9 mouse cellular contexts compared by ENCODE assay signal in genomic region chr16:35139873-35140619, GRCm38 (mm10). TPM values are rescaled to one million over a fixed set of nuclear protein-coding genes. Genes with fewer than 3 reads are reported as not detected.
DNase-seq lines count a peak whose midpoint lies in the region; ATAC-seq lines count a peak whose summit lies in the region.
"Had no signal": no experiment of that assay in that cellular context is flagged by ENCODE, and none has a peak within 500 bp of the region (broad histone marks: within the 10 kb centered on the region; RNA-seq: fewer than 3 reads in every experiment).

No protein-coding gene starts in this region.

- peak overlapping the region; percentile 60 for H3K27ac ChIP-seq in forebrain, embryonic 15.5 days (replicated peaks)
- peak overlapping the region; percentile 73 for H3K27ac ChIP-seq in midbrain, embryonic 12.5 days (replicated peaks)
- H3K27ac ChIP-seq: heart, adult 2 months had no signal

- no peak overlapping the region for H3K4me3 ChIP-seq in forebrain, embryonic 15.5 days
- H3K4me3 ChIP-seq in midbrain, embryonic 12.5 days, result no peak overlapping the region; the same call in 1 of the 2 replicates
- H3K4me3 ChIP-seq: heart, adult 2 months had no signal

- no peak overlapping the region for H3K9ac ChIP-seq in forebrain, embryonic 15.5 days (replicated peaks)
- H3K9ac ChIP-seq in midbrain, embryonic 12.5 days (replicated peaks), result 0 out of 2 replicates have a peak overlapping the region, but pooled peaks have one; percentile 2

- WGBS in forebrain, embryonic 15.5 days, result 13% methylated on average over 11 of the region's 11 CpGs
- WGBS in midbrain, embryonic 12.5 days, result 11% methylated on average over 11 of the region's 11 CpGs

- H3K27me3 ChIP-seq in forebrain, embryonic 15.5 days, result no peaks in the 10 kb centered on the region
- peaks cover 9% of the 10 kb centered on the region; the same call in 1 of the 2 replicates for H3K27me3 ChIP-seq in midbrain, embryonic 12.5 days

- ATAC-seq in cerebellum, adult (ENCODE audit: insufficient number of reproducible peaks, low FRiP score, low TSS enrichment), result peak; percentile 72
- ATAC-seq in forebrain, embryonic 15.5 days (replicated peaks), result peak; percentile 88
- peak; percentile 88 for ATAC-seq in midbrain, embryonic 12.5 days (ENCODE audit: low FRiP score, low read depth)

- peak overlapping the region; percentile 12 for H3K4me2 ChIP-seq in forebrain, embryonic 15.5 days (replicated peaks)
- H3K4me2 ChIP-seq in midbrain, embryonic 12.5 days (replicated peaks), result peak overlapping the region; percentile 42

- no peaks in the 10 kb centered on the region for H3K9me3 ChIP-seq in forebrain, embryonic 15.5 days
- no peaks in the 10 kb centered on the region for H3K9me3 ChIP-seq in midbrain, embryonic 12.5 days

- DNase-seq in cerebellum, adult 11 months, result no peak
- peak; percentile 56 for DNase-seq in adrenal gland, postnatal 10 days
- DNase-seq in layer of hippocampus, adult 8-10 months (ENCODE audit: low spot score in 2 of 2), result no peak
- no peak for DNase-seq in left cerebral cortex, adult 9 months (ENCODE audit: low spot score in 2 of 2)
- no peak for DNase-seq in right cerebral cortex, postnatal 36 days (ENCODE audit: low spot score in 2 of 2)

- H3K36me3 ChIP-seq in forebrain, embryonic 15.5 days, result no peaks in the 10 kb centered on the region
- no peaks in the 10 kb centered on the region for H3K36me3 ChIP-seq in midbrain, embryonic 12.5 days

- peaks cover 20% of the 10 kb centered on the region for H3K4me1 ChIP-seq in forebrain, embryonic 15.5 days
- peaks cover 18% of the 10 kb centered on the region for H3K4me1 ChIP-seq in midbrain, embryonic 12.5 days

RNA-seq across cellular contexts. Expression of gene Adcy5, which starts 14.6 kb away (rescaled TPM):
- 1 to 10 TPM; 6.6 to 9.0 TPM for total RNA-seq in adrenal gland, postnatal 10 days (2021)
- 5.4 and 5.6 TPM in 2 replicates for polyA plus RNA-seq in forebrain, embryonic 15.5 days (2015; fragmentation: Nextera tagmentation; extraction: Ambion mirVana)
- 3.2 and 3.6 TPM in 2 replicates for polyA plus RNA-seq in midbrain, embryonic 12.5 days (2016; fragmentation: Nextera tagmentation; extraction: Ambion mirVana)
- 10 to 100 TPM; 71.1 to 81.2 (median 79.8) TPM for total RNA-seq in layer of hippocampus, adult 8-10 months (2022)

Comparison
In these comparisons a context has a peak if more than half of its experiments do, and no peak if none do; other contexts are left out.
1. RNA of gene Adcy5, which starts 14.6 kb away (total RNA-seq): 71.1 to 81.2 TPM in layer of hippocampus, adult 8-10 months; 6.6 to 9.0 TPM in adrenal gland, postnatal 10 days; every median in the first group is over 4 times any median in the second.
2. Peak in every context shown above with its lines, with median percentiles within 50 percentile points of each other: ATAC-seq.